Mouse (Mus musculus) hindbrain, embryonic 12.5 days (tissue): ENCODE results near the gene Zswim4. TPM values are rescaled to one million over a fixed set of nuclear protein-coding genes. Genes with fewer than 3 reads are reported as not detected.

Experiments
- microRNA counts: library from miRNA; unstranded; fragments of <30 nt; microRNA quantifications from one replicate; lab custom pipeline; 2017
- microRNA-seq: library from miRNA; unstranded; fragments of <30 nt; microRNA quantifications from one replicate; pipeline ENCODE4, GENCODE M21; 2017
- polyA plus RNA-seq: library from polyadenylated mRNA; unstranded; fragments of >200 nt; fragmentation: Nextera tagmentation; extraction: Ambion mirVana; gene quantifications from 2 replicates; pipeline ENCODE4 v1.2.1, GENCODE M21; 2016

Zswim4 gene
- polyA plus RNA-seq, 1 experiment from 2014 or later = 57.5 TPM

MicroRNA genes within 50 kb of the gene (microRNA counts, 519-probe panel; counts per million panel counts)
- microRNA mmu-miR-181c (lab: Ali Mortazavi, UCI) (3,224 counts per million, percentile 72 among the panel's probes with 10 or more counts), microRNA mmu-miR-23a (lab: Ali Mortazavi, UCI) (4,680 counts per million, percentile 88 among the panel's probes with 10 or more counts), microRNA mmu-miR-27a (lab: Ali Mortazavi, UCI) (5,224 counts per million, percentile 93 among the panel's probes with 10 or more counts)

Small RNA genes lying within 50 kb of the gene (microRNA-seq; reads per million reads assigned to microRNA genes)
- gene Mir181c (11,545 reads per million, percentile 95 among the genes with 10 or more reads in this experiment), gene Mir181d (9,048 reads per million, percentile 94 among the genes with 10 or more reads in this experiment), gene Mir23a (5,345 reads per million, percentile 90 among the genes with 10 or more reads in this experiment), gene Mir24-2 (not detected), gene Mir27a (127 reads per million, percentile 49 among the genes with 10 or more reads in this experiment), gene Mir3074-2 (not detected)

Other genes with a start within 250 kb of the Zswim4 start
- gene Samd1, start 239.4 kb downstream of the Zswim4 start, polyA plus RNA-seq = 8.5 and 9.8 TPM in 2 replicates
- gene 1700067K01Rik, start 235.6 kb downstream of the Zswim4 start, polyA plus RNA-seq = 0.89 and 1.5 TPM in 2 replicates
- gene 2210011C24Rik, start 224.9 kb downstream of the Zswim4 start, polyA plus RNA-seq = not detected in 2 replicates
- 8.6 and 10.9 TPM in 2 replicates for gene Palm3, start 215.6 kb downstream of the Zswim4 start, polyA plus RNA-seq
- gene Il27ra, start 194.5 kb downstream of the Zswim4 start, polyA plus RNA-seq = 0.14 and 0.33 TPM in 2 replicates
- gene Rln3, start 192.1 kb downstream of the Zswim4 start, polyA plus RNA-seq = not detected in 2 replicates
- gene Gm10643, start 171.9 kb downstream of the Zswim4 start, polyA plus RNA-seq = 2.1 and 3.0 TPM in 2 replicates
- gene Rfx1, start 170.2 kb downstream of the Zswim4 start, polyA plus RNA-seq = 8.9 and 9.4 TPM in 2 replicates
- 16.4 and 19.7 TPM in 2 replicates for gene Dcaf15, start 132.3 kb downstream of the Zswim4 start, polyA plus RNA-seq
- gene Podnl1, start 111.1 kb downstream of the Zswim4 start, polyA plus RNA-seq = 0.39 and 0.50 TPM in 2 replicates
- 21.6 and 21.7 TPM in 2 replicates for gene Cc2d1a, start 89.1 kb downstream of the Zswim4 start, polyA plus RNA-seq
- 1.6 and 1.9 TPM in 2 replicates for gene 4930432K21Rik, start 89.0 kb downstream of the Zswim4 start, polyA plus RNA-seq
- 5.8 and 7.2 TPM in 2 replicates for gene Nanos3, start 51.8 kb downstream of the Zswim4 start, polyA plus RNA-seq
- 255 and 266 TPM in 2 replicates for gene D8Ertd738e, start 12.7 kb upstream of the Zswim4 start, polyA plus RNA-seq
- 57.3 and 62.9 TPM in 2 replicates for gene Mri1, start 20.3 kb upstream of the Zswim4 start, polyA plus RNA-seq
- 18.4 and 22.0 TPM in 2 replicates for gene Ccdc130, start 33.3 kb upstream of the Zswim4 start, polyA plus RNA-seq
- gene Cacna1a, start 151.4 kb upstream of the Zswim4 start, polyA plus RNA-seq = 13.3 and 16.1 TPM in 2 replicates